ENCODE assay signal across 9 mouse cellular contexts in the genomic region with DNA sequence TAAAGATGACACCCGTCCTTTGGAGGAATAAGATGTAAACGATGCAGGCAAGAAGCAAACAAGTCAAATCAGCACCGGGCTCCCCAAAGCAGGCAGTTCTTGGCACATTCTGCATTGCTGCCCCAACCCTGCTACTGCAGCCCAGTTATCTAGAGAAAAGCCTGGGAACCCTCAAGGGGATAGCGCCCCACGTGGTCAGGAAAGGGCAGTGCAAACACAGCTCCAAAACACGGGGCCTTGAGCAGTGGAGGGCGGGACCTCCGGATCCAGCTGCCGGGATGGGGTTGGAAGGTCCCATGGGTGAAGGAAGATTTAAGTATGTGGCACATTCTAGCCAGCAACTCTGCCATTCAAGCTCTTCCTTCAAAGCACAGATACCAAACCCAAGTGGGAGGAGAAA.
DNase-seq lines count a peak whose midpoint lies in the region; ATAC-seq lines count a peak whose summit lies in the region.
"Had no signal": no experiment of that assay in that cellular context is flagged by ENCODE, and none has a peak within 500 bp of the region (broad histone marks: within the 10 kb centered on the region; RNA-seq: fewer than 3 reads in every experiment).

No protein-coding gene starts in this region.

- H3K4me1 ChIP-seq in hindbrain, embryonic 11.5 days (replicated peaks; ENCODE audit: control insufficient read depth, insufficient read depth, low read length): no peaks in the 10 kb centered on the region
- peaks cover 6% of the 10 kb centered on the region; the same call in 1 of the 2 replicates for H3K4me1 ChIP-seq in hindbrain, embryonic 12.5 days
- H3K4me1 ChIP-seq in embryonic facial prominence, embryonic 10.5 days: peaks cover 16% of the 10 kb centered on the region
- no peaks in the 10 kb centered on the region for H3K4me1 ChIP-seq in liver, embryonic 11.5 days (replicated peaks; ENCODE audit: control insufficient read depth, insufficient read depth, low read length)

- peak; percentile 57 for DNase-seq in hindbrain, embryonic 11.5 days (ENCODE audit: low spot score)
- DNase-seq in 416B (ENCODE audit: low read depth) (peak; percentile 17), ES-CJ7 (ENCODE audit: low read depth, low spot score) (peak; percentile 68)
- peak; percentile 56 for DNase-seq in embryonic facial prominence, embryonic 10.5 days (ENCODE audit: low spot score)
- DNase-seq in liver, embryonic 11.5 days (ENCODE audit: low spot score): peak; percentile 44
- peak; percentile 74 for DNase-seq in testis, postnatal 10 days (ENCODE audit: low spot score)
- no peak for DNase-seq in left cerebral cortex, adult 8-10 months (ENCODE audit: low spot score in 2 of 2)

- ATAC-seq in hindbrain, embryonic 11.5 days (ENCODE audit: low FRiP score): no peak
- ATAC-seq in hindbrain, embryonic 12.5 days (ENCODE audit: low FRiP score): no peak
- ATAC-seq in liver, embryonic 11.5 days (replicated peaks; ENCODE audit: low FRiP score): no peak

- H3K27me3 ChIP-seq in hindbrain, embryonic 11.5 days (ENCODE audit: control insufficient read depth, insufficient read depth, low read length): no peaks in the 10 kb centered on the region
- H3K27me3 ChIP-seq in hindbrain, embryonic 12.5 days: peaks cover 5% of the 10 kb centered on the region; the same call in 1 of the 2 replicates
- peaks cover 22% of the 10 kb centered on the region for H3K27me3 ChIP-seq in embryonic facial prominence, embryonic 10.5 days (replicated peaks; ENCODE audit: low read depth, poor library complexity, severe bottlenecking)
- no peaks in the 10 kb centered on the region for H3K27me3 ChIP-seq in liver, embryonic 11.5 days (replicated peaks; ENCODE audit: control insufficient read depth, insufficient read depth, low read length)
- H3K27me3 ChIP-seq: embryonic facial prominence, embryonic 13.5 days had no signal

- H3K9ac ChIP-seq in hindbrain, embryonic 11.5 days (ENCODE audit: low read depth, low read length): no peak overlapping the region
- H3K9ac ChIP-seq in hindbrain, embryonic 12.5 days: no peak overlapping the region
- no peak overlapping the region for H3K9ac ChIP-seq in liver, embryonic 11.5 days (ENCODE audit: low read depth, low read length)
- H3K9ac ChIP-seq: embryonic facial prominence, embryonic 13.5 days had no signal

- H3K27ac ChIP-seq in hindbrain, embryonic 11.5 days (ENCODE audit: low read depth, low read length): no peak overlapping the region
- H3K27ac ChIP-seq in hindbrain, embryonic 12.5 days: no peak overlapping the region
- H3K27ac ChIP-seq in embryonic facial prominence, embryonic 10.5 days (replicated peaks): no peak overlapping the region
- no peak overlapping the region for H3K27ac ChIP-seq in liver, embryonic 11.5 days (ENCODE audit: low read depth, low read length)
- H3K27ac ChIP-seq: embryonic facial prominence, embryonic 13.5 days had no signal

- no peak overlapping the region for H3K4me2 ChIP-seq in hindbrain, embryonic 11.5 days (replicated peaks; ENCODE audit: low read depth, low read length)
- no peak overlapping the region for H3K4me2 ChIP-seq in hindbrain, embryonic 12.5 days (replicated peaks)
- H3K4me2 ChIP-seq in liver, embryonic 11.5 days: no peak overlapping the region
- H3K4me2 ChIP-seq: embryonic facial prominence, embryonic 13.5 days had no signal

- no peak overlapping the region for H3K4me3 ChIP-seq in hindbrain, embryonic 11.5 days (ENCODE audit: low read depth, low read length)
- no peak overlapping the region for H3K4me3 ChIP-seq in hindbrain, embryonic 12.5 days
- H3K4me3 ChIP-seq in embryonic facial prominence, embryonic 10.5 days: no peak overlapping the region
- H3K4me3 ChIP-seq in liver, embryonic 11.5 days (ENCODE audit: low read depth, low read length): no peak overlapping the region
- H3K4me3 ChIP-seq: embryonic facial prominence, embryonic 13.5 days had no signal

- no peaks in the 10 kb centered on the region for H3K9me3 ChIP-seq in hindbrain, embryonic 11.5 days (ENCODE audit: control insufficient read depth, low read length)
- H3K9me3 ChIP-seq in hindbrain, embryonic 12.5 days (replicated peaks): no peaks in the 10 kb centered on the region
- no peaks in the 10 kb centered on the region for H3K9me3 ChIP-seq in embryonic facial prominence, embryonic 10.5 days
- no peaks in the 10 kb centered on the region for H3K9me3 ChIP-seq in liver, embryonic 11.5 days (ENCODE audit: control insufficient read depth, low read length)
- H3K9me3 ChIP-seq: embryonic facial prominence, embryonic 13.5 days had no signal

- WGBS in hindbrain, embryonic 11.5 days: 37% methylated on average over 9 of the region's 9 CpGs
- WGBS in hindbrain, embryonic 12.5 days: 35% methylated on average over 9 of the region's 9 CpGs
- WGBS in embryonic facial prominence, embryonic 10.5 days: 32% methylated on average over 9 of the region's 9 CpGs
- 34% methylated on average over 9 of the region's 9 CpGs for WGBS in liver, embryonic 11.5 days

- no peaks in the 10 kb centered on the region for H3K36me3 ChIP-seq in hindbrain, embryonic 11.5 days (ENCODE audit: control insufficient read depth, insufficient read depth, low read length)
- H3K36me3 ChIP-seq in hindbrain, embryonic 12.5 days: no peaks in the 10 kb centered on the region
- no peaks in the 10 kb centered on the region for H3K36me3 ChIP-seq in embryonic facial prominence, embryonic 10.5 days (replicated peaks)
- H3K36me3 ChIP-seq in liver, embryonic 11.5 days (ENCODE audit: control insufficient read depth, insufficient read depth, low read length): no peaks in the 10 kb centered on the region
- H3K36me3 ChIP-seq: embryonic facial prominence, embryonic 13.5 days had no signal

Comparison
In these comparisons a context has a peak if more than half of its experiments do, and no peak if none do; other contexts are left out.
1. DNase-seq: peak in hindbrain, embryonic 11.5 days (single experiment), 416B (single experiment), ES-CJ7 (single experiment), embryonic facial prominence, embryonic 10.5 days (single experiment), liver, embryonic 11.5 days (single experiment) and testis, postnatal 10 days (single experiment); none in left cerebral cortex, adult 8-10 months (0 of 2).